Mouse (Mus musculus) liver, postnatal 0 days (tissue): ENCODE measurements around the gene Bahcc1. TPM values are rescaled to one million over a fixed set of nuclear protein-coding genes. Genes with fewer than 3 reads are reported as not detected.

Experiments used
- ATAC-seq: fragments of 200-750 bp; cut with Nextera tagmentation; 2 replicates; pipeline ENCODE4 v1.8.0; 2017; ENCODE audit warnings: mild to moderate bottlenecking, moderate library complexity
- DNase-seq: peaks from one replicate; pipeline ENCODE4 v3.0.0-alpha.2; 2016
- H3K27ac ChIP-seq: fragments of 300-500 bp; sonication (generic); 2 replicates; pipeline ENCODE4 v1.5.1; 2014; ENCODE audit warnings: antibody characterized with exemption, moderate library complexity, mild to moderate bottlenecking, low read depth
- H3K27me3 ChIP-seq: fragments of 300-500 bp; sonication (generic); 2 replicates; pipeline ENCODE4 v1.6.1; 2014; ENCODE audit warnings: low read length, control low read depth, mixed read lengths; ENCODE audit not compliant: insufficient read depth
- H3K36me3 ChIP-seq: fragments of 300-500 bp; sonication (generic); replicated peaks from 2 replicates; pipeline ENCODE4 v1.6.1; 2014; ENCODE audit warnings: mild to moderate bottlenecking, control low read depth, low read length, moderate library complexity, mixed read lengths; ENCODE audit not compliant: insufficient read depth
- H3K4me1 ChIP-seq: fragments of 300-500 bp; sonication (generic); 2 replicates; pipeline ENCODE4 v1.6.1; 2014; ENCODE audit warnings: antibody characterized with exemption, mild to moderate bottlenecking, control low read depth; ENCODE audit not compliant: insufficient read depth
- H3K4me2 ChIP-seq: fragments of 300-500 bp; sonication (generic); 2 replicates; pipeline ENCODE4 v1.6.1; 2014; ENCODE audit warnings: low read depth, mild to moderate bottlenecking, low read length, moderate library complexity, mixed read lengths
- H3K4me3 ChIP-seq: fragments of 300-500 bp; sonication (generic); 2 replicates; pipeline ENCODE4 v1.5.1; 2014; ENCODE audit warnings: low read depth, low read length
- H3K9ac ChIP-seq: fragments of 300-500 bp; sonication (generic); replicated peaks from 2 replicates; pipeline ENCODE4 v1.6.1; 2014; ENCODE audit warnings: mild to moderate bottlenecking, moderate library complexity
- H3K9me3 ChIP-seq: fragments of 300-500 bp; sonication (generic); 2 replicates; pipeline ENCODE4 v1.6.1; 2016; ENCODE audit warnings: mild to moderate bottlenecking, control low read depth, low read length, mixed read lengths
- CTCF ChIP-seq: sonication (generic); IDR thresholded peaks from 2 replicates; pipeline ENCODE4 v1.5.1; 2016; ENCODE audit warnings: antibody characterized with exemption, low read depth
- EP300 ChIP-seq: IDR thresholded peaks from 2 replicates; pipeline ENCODE4 v1.6.1; 2016; ENCODE audit warnings: antibody characterized with exemption, low read depth, mild to moderate bottlenecking
- WGBS: fragments of 180-500 bp; shearing (Covaris S2); extraction: QIAGEN DNeasy Blood & Tissue Kit; methylation state at CpG from one replicate; pipeline ENCODE4 v1.1.7; 2014; ENCODE audit not compliant: insufficient replicate concordance; 5-methylcytosine and 5-hydroxymethylcytosine counted together
- polyA plus RNA-seq: library from polyadenylated mRNA; unstranded; fragments of >200 nt; fragmentation: Nextera tagmentation; extraction: Ambion mirVana; gene quantifications from 2 replicates; pipeline ENCODE4 v1.2.1, GENCODE M21; 2015

The Bahcc1 gene
- polyA plus RNA-seq, 1 experiment from 2014 or later = 1.1 TPM

DNA sequence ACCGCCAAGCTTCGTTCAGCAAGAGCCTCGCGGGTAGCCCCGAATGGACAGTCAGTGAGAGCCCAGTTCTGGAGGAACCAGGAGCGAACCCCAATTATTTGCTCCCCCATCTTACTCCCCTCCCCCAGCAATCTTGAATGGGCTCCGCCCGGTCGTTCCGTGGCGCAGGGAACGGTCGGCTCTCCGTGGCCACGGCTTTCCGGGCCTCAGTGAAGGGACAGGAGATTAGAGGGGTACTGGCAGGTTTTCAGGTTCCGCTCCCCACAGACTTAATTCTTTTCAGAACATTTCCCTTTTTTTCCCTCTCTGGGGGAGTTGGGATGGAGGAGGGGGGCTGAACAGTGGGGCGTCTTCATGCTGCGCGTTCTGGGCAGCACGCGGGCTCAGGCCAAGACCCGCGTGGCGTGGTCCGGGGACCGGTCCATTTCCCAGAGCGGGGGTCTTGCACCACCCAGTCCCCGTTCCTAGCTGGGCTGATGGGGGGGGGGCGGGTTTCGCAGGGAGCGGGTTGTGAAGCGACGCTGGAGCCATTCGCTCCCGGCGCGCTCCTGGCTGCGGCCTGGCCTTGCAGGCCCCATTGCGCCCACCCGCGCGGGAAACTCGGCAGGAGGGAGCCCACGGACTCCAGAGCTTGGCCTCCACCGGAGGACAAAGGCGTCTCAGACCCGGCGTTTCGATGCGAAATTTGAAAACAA, 841 bp downstream of the Bahcc1 start:
- H3K27me3 ChIP-seq = peaks cover 33% of the 10 kb centered on the region
- peak overlapping the region; percentile 88 for H3K9ac ChIP-seq
- DNase-seq (peak; percentile 58), ATAC-seq (no peak)
- H3K36me3 ChIP-seq = no peaks in the 10 kb centered on the region
- H3K4me1 ChIP-seq = peaks cover 32% of the 10 kb centered on the region
- no peaks in the 10 kb centered on the region for H3K9me3 ChIP-seq
- WGBS = 2% methylated on average over 50 of the region's 51 CpGs
- TF ChIP-seq EP300 = no peak
- no peak for TF ChIP-seq CTCF
- peak overlapping the region; percentile 98 for H3K4me2 ChIP-seq
- peak overlapping the region; percentile 72 for H3K4me3 ChIP-seq
- peak overlapping the region; percentile 84 for H3K27ac ChIP-seq

DNA sequence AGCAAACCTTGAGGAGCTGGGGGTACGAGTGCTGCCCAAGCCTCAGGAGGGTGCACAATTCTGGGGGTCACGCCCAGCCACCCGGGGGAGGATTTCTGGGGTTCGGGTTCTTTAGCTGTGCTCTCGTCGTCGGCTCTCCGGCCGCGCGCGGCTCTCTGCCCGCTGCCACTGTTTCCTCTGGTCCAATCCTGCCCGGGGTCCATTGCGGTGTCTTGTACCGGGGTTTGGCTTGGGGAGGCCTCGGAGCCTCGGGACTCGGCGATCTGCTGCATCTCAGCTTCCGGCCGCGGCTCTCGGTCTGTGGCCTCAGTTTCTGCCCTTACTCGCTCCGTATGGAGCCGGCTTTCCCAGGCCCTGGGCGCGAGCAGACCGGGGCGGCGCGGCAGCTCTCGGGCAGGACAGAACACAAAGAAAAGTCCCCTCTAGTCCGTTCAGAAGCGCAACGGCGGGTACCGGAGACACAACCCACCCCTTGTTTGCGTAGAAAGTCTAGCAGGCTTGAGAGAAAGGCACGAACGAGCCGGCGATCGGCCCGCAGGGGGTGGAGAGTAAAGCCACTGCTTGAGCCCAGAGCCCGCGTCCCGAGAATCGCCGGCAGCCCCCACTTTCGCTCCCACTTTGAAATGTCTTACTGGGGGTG, 1.5 kb downstream of the Bahcc1 start:
- TF ChIP-seq CTCF (no peak), EP300 (no peak)
- peaks cover 34% of the 10 kb centered on the region for H3K4me1 ChIP-seq
- H3K27ac ChIP-seq = peak overlapping the region; percentile 84
- DNase-seq (peak; percentile 65), ATAC-seq (no peak)
- peak overlapping the region; percentile 88 for H3K9ac ChIP-seq
- no peaks in the 10 kb centered on the region for H3K36me3 ChIP-seq
- H3K4me3 ChIP-seq = peak overlapping the region; percentile 72
- no peaks in the 10 kb centered on the region for H3K9me3 ChIP-seq
- H3K27me3 ChIP-seq = peaks cover 33% of the 10 kb centered on the region
- H3K4me2 ChIP-seq = peak overlapping the region; percentile 98
- WGBS = under 1% methylated on average over 52 of the region's 52 CpGs

DNA sequence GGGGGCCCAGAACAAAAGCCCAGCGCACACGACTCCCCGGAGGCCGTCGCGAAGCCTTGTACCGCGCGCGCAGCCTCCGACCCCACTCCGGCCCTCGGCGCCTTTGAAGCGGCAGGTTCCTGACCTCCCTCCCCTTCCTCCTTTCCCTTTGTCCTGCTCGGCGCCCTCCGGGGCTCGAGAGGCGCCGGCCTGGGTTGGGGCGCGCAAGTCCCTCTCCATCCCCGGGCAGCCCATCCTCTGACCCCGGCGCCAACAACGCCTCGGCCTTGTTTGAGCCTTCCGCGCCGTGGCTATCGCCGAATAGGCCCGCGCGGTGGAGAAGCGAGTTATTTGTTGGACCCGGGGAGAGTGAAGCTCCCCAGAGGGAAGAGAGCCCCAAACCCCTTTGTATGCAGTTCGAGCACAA, 2.0 kb downstream of the Bahcc1 start:
- WGBS = under 1% methylated on average over 37 of the region's 39 CpGs
- peak overlapping the region; percentile 84 for H3K27ac ChIP-seq
- peak overlapping the region; percentile 72 for H3K4me3 ChIP-seq
- H3K27me3 ChIP-seq = peaks cover 33% of the 10 kb centered on the region
- peak overlapping the region; percentile 98 for H3K4me2 ChIP-seq
- TF ChIP-seq CTCF (no peak), EP300 (no peak)
- H3K4me1 ChIP-seq = peaks cover 33% of the 10 kb centered on the region
- peak overlapping the region; percentile 88 for H3K9ac ChIP-seq
- ATAC-seq (no peak), DNase-seq (peak; percentile 64)
- H3K9me3 ChIP-seq = no peaks in the 10 kb centered on the region
- no peaks in the 10 kb centered on the region for H3K36me3 ChIP-seq

- Histone ChIP-seq H3K27ac (peak overlapping the region; percentile 18; the same call in 1 of the 2 replicates), H3K9me3 (no peaks in the 10 kb centered on the region), H3K4me2 (peak overlapping the region; percentile 98), H3K4me3 (peak overlapping the region; percentile 72), H3K4me1 (peaks cover 33% of the 10 kb centered on the region), H3K36me3 (no peaks in the 10 kb centered on the region), H3K9ac (peak overlapping the region; percentile 50), H3K27me3 (peaks cover 33% of the 10 kb centered on the region)
- no peak for ATAC-seq
- under 1% methylated on average over 40 of the region's 40 CpGs for WGBS
- peak; percentile 64 for DNase-seq
- TF ChIP-seq CTCF (no peak), EP300 (no peak)
These were observed 2.8 kb downstream of the Bahcc1 start for GRCm38 (mm10) chr11:120235385-120236113.

DNA sequence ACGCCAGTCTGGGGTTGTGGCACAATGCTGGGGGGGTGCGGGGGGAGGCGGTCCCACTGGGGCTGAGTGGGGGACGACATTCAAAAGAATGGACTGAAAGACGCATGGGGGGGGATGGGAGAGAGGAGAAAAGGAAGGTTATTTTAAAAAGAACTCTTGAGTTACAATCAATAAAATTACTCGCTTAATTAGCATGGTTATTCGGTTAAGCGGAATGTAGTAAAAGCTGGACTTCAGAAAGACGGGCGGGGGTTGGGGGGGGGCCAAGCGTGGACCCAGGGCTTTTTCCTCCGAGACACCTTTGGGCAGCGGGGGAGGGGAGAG, 3.3 kb downstream of the Bahcc1 start:
- ATAC-seq = no peak
- peaks cover 32% of the 10 kb centered on the region for H3K4me1 ChIP-seq
- H3K36me3 ChIP-seq = no peaks in the 10 kb centered on the region
- peak overlapping the region; percentile 81 for H3K27ac ChIP-seq
- 0% methylated on average over 12 of the region's 13 CpGs for WGBS
- peaks cover 33% of the 10 kb centered on the region for H3K27me3 ChIP-seq
- no peak for DNase-seq
- H3K9ac ChIP-seq = peak overlapping the region; percentile 76
- TF ChIP-seq EP300 (no peak), CTCF (no peak)
- no peaks in the 10 kb centered on the region for H3K9me3 ChIP-seq
- H3K4me2 ChIP-seq = peak overlapping the region; percentile 98
- H3K4me3 ChIP-seq = peak overlapping the region; percentile 72
